Mouse (Mus musculus): ENCODE data around the gene Cds2. TPM values are rescaled to one million over a fixed set of nuclear protein-coding genes. Genes with fewer than 3 reads are reported as not detected.
"Not testable (repeated sequence)": the region's sequence is repeated elsewhere in the genome, so short reads cannot be mapped to it uniquely, and the experiment has no call there.

Cds2 gene
- polyA plus RNA-seq, 1 experiment from 2014 or later = 22.7 TPM

DNA sequence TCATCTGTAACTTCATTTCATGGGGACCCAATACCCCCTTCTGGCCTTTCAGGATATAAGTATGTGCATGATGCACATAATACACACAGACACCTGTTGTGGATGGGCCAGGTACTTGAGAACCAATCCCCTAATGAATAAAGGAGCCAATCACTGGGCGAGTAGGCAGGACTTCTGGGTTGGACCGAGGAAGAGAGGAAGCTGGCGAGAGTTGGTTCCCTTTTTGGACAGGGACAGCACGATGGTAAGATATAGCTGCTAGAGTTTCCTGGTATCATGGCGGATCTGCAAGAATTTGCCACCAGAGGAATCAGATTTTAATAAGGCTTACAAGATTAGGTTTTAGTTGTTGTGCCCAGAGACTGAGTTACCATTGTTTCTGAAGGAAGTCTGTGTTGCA is 22.8 kb downstream of the Cds2 start:
- not testable (repeated sequence) for DNase-seq (ENCODE audit: low spot score); H3K27me3 ChIP-seq (ENCODE audit: low read depth, poor library complexity, severe bottlenecking); H3K9me3 ChIP-seq (replicated peaks); H3K4me3 ChIP-seq; H3K27ac ChIP-seq (replicated peaks)
- Histone ChIP-seq H3K4me1 (peaks cover 32% of the 10 kb centered on the region), H3K36me3 (peaks cover 16% of the 10 kb centered on the region)
- 94% methylated on average over 5 of the region's 5 CpGs for WGBS

- DNase-seq (ENCODE audit: low spot score) = no peak
- WGBS = 88% methylated on average over 9 of the region's 9 CpGs
- Histone ChIP-seq H3K4me3 (no peak overlapping the region), H3K4me1 (peaks cover 34% of the 10 kb centered on the region), H3K9me3 (replicated peaks) (peaks cover 8% of the 10 kb centered on the region), H3K27me3 (ENCODE audit: low read depth, poor library complexity, severe bottlenecking) (no peaks in the 10 kb centered on the region), H3K36me3 (peaks cover 10% of the 10 kb centered on the region; the same call in 1 of the 2 replicates), H3K27ac (replicated peaks) (no peak overlapping the region)
These were observed 23.6 kb downstream of the Cds2 start for GRCm38 (mm10) chr2:132286376-132287076.

DNA sequence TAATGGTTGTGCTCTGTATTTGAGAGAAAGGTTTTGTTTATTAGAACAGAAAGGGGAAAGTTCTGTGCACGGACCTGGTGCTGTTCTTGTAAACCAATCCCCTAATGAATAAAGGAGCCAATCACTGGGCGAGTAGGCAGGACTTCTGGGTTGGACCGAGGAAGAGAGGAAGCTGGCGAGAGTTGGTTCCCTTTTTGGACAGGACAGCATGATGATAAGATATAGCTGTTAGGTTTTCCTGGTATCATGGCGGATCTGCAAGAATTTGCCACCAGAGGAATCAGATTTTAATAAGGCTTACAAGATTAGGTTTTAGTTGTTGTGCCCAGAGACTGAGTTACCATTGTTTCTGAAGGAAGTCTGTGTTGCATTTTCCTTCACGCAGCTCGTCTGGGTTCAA is 26.3 kb downstream of the Cds2 start:
- WGBS = 87% methylated on average over 5 of the region's 7 CpGs
- H3K27me3 ChIP-seq (ENCODE audit: low read depth, poor library complexity, severe bottlenecking); H3K9me3 ChIP-seq (replicated peaks); DNase-seq (ENCODE audit: low spot score); H3K4me3 ChIP-seq; H3K27ac ChIP-seq (replicated peaks): not testable (repeated sequence)
- H3K4me1 ChIP-seq = peaks cover 18% of the 10 kb centered on the region
- H3K36me3 ChIP-seq = peaks cover 23% of the 10 kb centered on the region

DNA sequence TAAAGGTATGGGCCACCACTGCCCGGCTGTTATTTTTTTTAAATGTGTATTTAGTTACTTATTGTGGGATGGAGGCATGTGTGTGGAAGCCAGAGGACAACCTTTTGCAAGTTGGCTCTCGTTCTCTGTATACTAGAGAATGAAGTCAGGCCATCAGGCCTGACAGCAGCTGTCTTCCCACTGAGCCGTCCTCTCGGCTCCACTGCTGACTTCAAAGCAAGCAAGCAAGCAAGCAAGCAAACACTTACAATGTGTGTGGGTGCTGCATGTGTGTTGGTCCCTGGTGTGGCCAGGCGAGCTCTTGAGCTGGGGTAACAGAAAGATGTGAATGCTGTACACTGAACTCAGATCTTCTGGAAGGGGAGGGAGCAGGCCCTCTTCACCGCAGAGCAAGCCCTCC is 27.9 kb downstream of the Cds2 start:
- Histone ChIP-seq H3K27ac (replicated peaks) (peak overlapping the region; percentile 55), H3K4me1 (peaks cover 18% of the 10 kb centered on the region), H3K4me3 (no peak overlapping the region), H3K36me3 (peaks cover 35% of the 10 kb centered on the region), H3K9me3 (replicated peaks) (peaks cover 8% of the 10 kb centered on the region), H3K27me3 (ENCODE audit: low read depth, poor library complexity, severe bottlenecking) (no peaks in the 10 kb centered on the region)
- no peak for DNase-seq (ENCODE audit: low spot score)
- 79% methylated on average over 6 of the region's 6 CpGs for WGBS

DNA sequence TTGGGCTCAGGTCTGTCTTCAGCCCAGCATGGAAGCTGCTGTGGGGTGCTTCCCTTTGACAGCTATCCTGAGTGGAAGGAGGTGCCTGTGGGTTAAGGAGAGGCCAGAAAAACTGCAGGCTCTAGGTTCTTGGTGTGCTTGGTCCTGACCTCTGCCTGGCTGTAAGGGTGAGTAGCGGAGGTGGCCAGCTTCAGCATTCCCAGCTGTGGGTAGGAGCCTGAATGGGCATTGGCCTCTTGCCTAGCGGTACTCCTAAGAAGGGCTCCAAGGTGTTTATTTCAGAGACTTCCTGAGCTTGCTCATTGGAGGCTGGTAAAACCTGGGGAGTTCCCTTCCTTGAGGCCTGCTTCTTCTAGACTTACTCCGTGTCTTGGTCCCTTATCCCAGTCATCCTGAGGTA is 28.3 kb downstream of the Cds2 start:
- DNase-seq (ENCODE audit: low spot score) = no peak

DNA sequence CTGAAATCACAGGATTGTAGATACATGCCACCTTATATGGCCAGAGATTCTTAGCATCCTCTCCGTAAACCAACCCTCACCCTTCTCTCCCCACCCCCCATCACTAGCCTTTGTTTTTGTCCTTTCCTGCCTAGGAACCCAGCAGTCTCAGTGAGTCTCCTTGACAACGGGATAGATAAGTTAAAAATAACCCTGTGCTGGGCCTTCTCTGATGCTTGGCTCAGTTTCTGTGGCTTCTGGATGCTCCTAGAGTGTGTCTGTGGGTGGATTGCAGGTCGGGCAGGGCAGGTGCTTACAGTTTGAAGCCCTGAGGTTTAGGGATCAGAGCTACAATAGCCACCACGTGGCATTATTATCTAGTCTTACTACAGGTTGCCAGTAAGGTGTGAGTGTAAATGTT is 29.1 kb downstream of the Cds2 start:
- 38% methylated on average over 4 of the region's 4 CpGs for WGBS
- Histone ChIP-seq H3K27ac (replicated peaks) (peak overlapping the region; percentile 55), H3K9me3 (replicated peaks) (peaks cover under 1% of the 10 kb centered on the region), H3K27me3 (ENCODE audit: low read depth, poor library complexity, severe bottlenecking) (no peaks in the 10 kb centered on the region), H3K4me1 (peaks cover 18% of the 10 kb centered on the region), H3K4me3 (no peak overlapping the region), H3K36me3 (peaks cover 42% of the 10 kb centered on the region)
- no peak for DNase-seq (ENCODE audit: low spot score)

More for the DNA sequence above, 28.3 kb downstream of the Cds2 start:
- no peak overlapping the region for H3K4me3 ChIP-seq
- peaks cover 18% of the 10 kb centered on the region for H3K4me1 ChIP-seq
- H3K9me3 ChIP-seq (replicated peaks) = peaks cover 8% of the 10 kb centered on the region
- peak overlapping the region; percentile 55 for H3K27ac ChIP-seq (replicated peaks)
- 63% methylated on average over 3 of the region's 3 CpGs for WGBS
- H3K27me3 ChIP-seq (ENCODE audit: low read depth, poor library complexity, severe bottlenecking) = no peaks in the 10 kb centered on the region
- H3K36me3 ChIP-seq = peaks cover 38% of the 10 kb centered on the region

- no peaks in the 10 kb centered on the region for H3K27me3 ChIP-seq (ENCODE audit: low read depth, poor library complexity, severe bottlenecking)
- peaks cover 60% of the 10 kb centered on the region for H3K36me3 ChIP-seq
- peaks cover 18% of the 10 kb centered on the region for H3K4me1 ChIP-seq
- H3K9me3 ChIP-seq (replicated peaks) = no peaks in the 10 kb centered on the region
- no peak overlapping the region for H3K27ac ChIP-seq (replicated peaks)
- DNase-seq (ENCODE audit: low spot score) = no peak
- WGBS = 94% methylated on average over 10 of the region's 10 CpGs
- H3K4me3 ChIP-seq = no peak overlapping the region
These were observed 30.9 kb downstream of the Cds2 start for GRCm38 (mm10) chr2:132293694-132294450.

GRCm38 (mm10) chr2:132298250-132298649 is 35.3 kb downstream of the Cds2 start:
- Histone ChIP-seq H3K36me3 (peaks cover 98% of the 10 kb centered on the region), H3K27me3 (ENCODE audit: low read depth, poor library complexity, severe bottlenecking) (no peaks in the 10 kb centered on the region), H3K9me3 (replicated peaks) (no peaks in the 10 kb centered on the region), H3K4me1 (no peaks in the 10 kb centered on the region), H3K4me3 (no peak overlapping the region), H3K27ac (replicated peaks) (no peak overlapping the region)
- no peak for DNase-seq (ENCODE audit: low spot score)
- WGBS = 93% methylated on average over 4 of the region's 4 CpGs

- H3K4me3 ChIP-seq = no peak overlapping the region
- H3K36me3 ChIP-seq = peaks cover 98% of the 10 kb centered on the region
- 92% methylated on average over 4 of the region's 4 CpGs for WGBS
- H3K27ac ChIP-seq (replicated peaks) = no peak overlapping the region
- H3K27me3 ChIP-seq (ENCODE audit: low read depth, poor library complexity, severe bottlenecking) = no peaks in the 10 kb centered on the region
- DNase-seq (ENCODE audit: low spot score) = no peak
- H3K9me3 ChIP-seq (replicated peaks) = no peaks in the 10 kb centered on the region
- no peaks in the 10 kb centered on the region for H3K4me1 ChIP-seq
These were observed 38.5 kb downstream of the Cds2 start for GRCm38 (mm10) chr2:132301436-132301835.

DNA sequence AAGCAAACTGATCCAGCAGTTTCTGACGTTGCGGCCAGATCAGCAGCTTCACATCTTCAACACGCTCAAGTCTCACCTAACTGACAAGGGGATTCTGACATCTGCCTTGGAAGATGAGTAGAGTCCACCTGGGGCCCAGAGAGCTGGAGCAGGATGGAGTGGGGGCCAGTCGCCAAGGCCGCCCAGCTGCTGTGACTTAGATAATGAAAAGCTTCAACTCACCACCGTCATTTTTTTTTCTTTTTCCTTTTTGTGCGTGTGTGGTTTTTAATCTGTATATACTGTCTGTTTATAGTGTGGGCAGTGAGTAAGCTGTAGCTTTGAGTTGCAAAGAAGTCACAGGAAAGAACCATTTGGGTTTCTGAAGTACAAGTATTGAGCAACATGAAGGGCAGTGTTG is 42.2 kb downstream of the Cds2 start:
- Histone ChIP-seq H3K36me3 (peaks cover 96% of the 10 kb centered on the region), H3K4me1 (no peaks in the 10 kb centered on the region), H3K4me3 (no peak overlapping the region), H3K9me3 (replicated peaks) (no peaks in the 10 kb centered on the region), H3K27me3 (ENCODE audit: low read depth, poor library complexity, severe bottlenecking) (no peaks in the 10 kb centered on the region), H3K27ac (replicated peaks) (no peak overlapping the region)
- DNase-seq (ENCODE audit: low spot score) = no peak
- 96% methylated on average over 7 of the region's 7 CpGs for WGBS

DNA sequence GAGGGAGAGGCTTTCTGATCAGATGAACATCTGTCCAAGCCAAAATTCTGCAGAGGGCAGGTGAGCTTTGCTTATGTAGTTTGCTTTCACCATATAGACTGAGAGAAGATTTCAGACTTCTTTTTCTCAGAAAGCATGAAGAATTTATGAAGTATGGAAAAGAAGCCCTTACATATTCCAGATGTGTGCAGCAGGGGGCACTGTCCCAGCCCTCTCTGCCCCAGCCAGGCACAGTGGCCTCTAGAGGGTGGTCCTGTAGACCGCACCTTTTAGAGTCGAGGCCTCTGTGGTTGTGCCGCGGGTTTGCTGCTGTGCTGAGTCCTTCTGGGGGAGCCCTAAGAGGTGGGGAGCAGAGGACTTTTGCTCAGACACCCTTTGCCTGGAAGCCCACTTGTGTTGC is 43.0 kb downstream of the Cds2 start:
- 65% methylated on average over 4 of the region's 4 CpGs for WGBS
- Histone ChIP-seq H3K9me3 (replicated peaks) (no peaks in the 10 kb centered on the region), H3K27ac (replicated peaks) (no peak overlapping the region), H3K4me3 (no peak overlapping the region), H3K36me3 (peaks cover 96% of the 10 kb centered on the region), H3K4me1 (no peaks in the 10 kb centered on the region), H3K27me3 (ENCODE audit: low read depth, poor library complexity, severe bottlenecking) (no peaks in the 10 kb centered on the region)
- DNase-seq (ENCODE audit: low spot score) = no peak

- Histone ChIP-seq H3K27me3 (ENCODE audit: low read depth, poor library complexity, severe bottlenecking) (no peaks in the 10 kb centered on the region), H3K27ac (replicated peaks) (no peak overlapping the region), H3K9me3 (replicated peaks) (no peaks in the 10 kb centered on the region), H3K4me3 (no peak overlapping the region), H3K4me1 (no peaks in the 10 kb centered on the region), H3K36me3 (peaks cover 83% of the 10 kb centered on the region)
- DNase-seq (ENCODE audit: low spot score) = no peak
- 94% methylated on average over 11 of the region's 11 CpGs for WGBS
These were observed 44.4 kb downstream of the Cds2 start for GRCm38 (mm10) chr2:132307213-132307843.

GRCm38 (mm10) chr2:132308829-132309228 is 45.9 kb downstream of the Cds2 start:
- H3K4me3 ChIP-seq = no peak overlapping the region
- no peaks in the 10 kb centered on the region for H3K4me1 ChIP-seq
- no peak for DNase-seq (ENCODE audit: low spot score)
- no peaks in the 10 kb centered on the region for H3K9me3 ChIP-seq (replicated peaks)
- 95% methylated on average over 6 of the region's 6 CpGs for WGBS
- peaks cover 68% of the 10 kb centered on the region for H3K36me3 ChIP-seq
- H3K27ac ChIP-seq (replicated peaks) = no peak overlapping the region
- no peaks in the 10 kb centered on the region for H3K27me3 ChIP-seq (ENCODE audit: low read depth, poor library complexity, severe bottlenecking)
